ENCODE assay signal across 1 mouse cellular context in genomic region chr19:11995722-11996448, GRCm38 (mm10).
TF ChIP-seq lines count a peak whose summit lies in the region.

No protein-coding gene starts in this region.

TF ChIP-seq in CH12.LX, 34 proteins besides CTCF, POLR2A, EP300 and RAD21:
- peak; percentile 50; the same call in 1 of the 2 replicates for TF ChIP-seq POLR2AphosphoS2 (IDR thresholded peaks at IDR 0.05; ENCODE audit: low read depth, low read length)
- TF ChIP-seq USF1 (IDR thresholded peaks at IDR 0.05; ENCODE audit: low read depth, low read length) = no peak
TF ChIP-seq in CH12.LX: peak in this region for 1.
